Mouse (Mus musculus) right cerebral cortex, postnatal 14 days (tissue): ENCODE measurements around the gene Slc6a6.

Experiments
- DNase-seq: peaks from one replicate; pipeline ENCODE4 v3.0.0; 2022

Slc6a6 gene

DNA sequence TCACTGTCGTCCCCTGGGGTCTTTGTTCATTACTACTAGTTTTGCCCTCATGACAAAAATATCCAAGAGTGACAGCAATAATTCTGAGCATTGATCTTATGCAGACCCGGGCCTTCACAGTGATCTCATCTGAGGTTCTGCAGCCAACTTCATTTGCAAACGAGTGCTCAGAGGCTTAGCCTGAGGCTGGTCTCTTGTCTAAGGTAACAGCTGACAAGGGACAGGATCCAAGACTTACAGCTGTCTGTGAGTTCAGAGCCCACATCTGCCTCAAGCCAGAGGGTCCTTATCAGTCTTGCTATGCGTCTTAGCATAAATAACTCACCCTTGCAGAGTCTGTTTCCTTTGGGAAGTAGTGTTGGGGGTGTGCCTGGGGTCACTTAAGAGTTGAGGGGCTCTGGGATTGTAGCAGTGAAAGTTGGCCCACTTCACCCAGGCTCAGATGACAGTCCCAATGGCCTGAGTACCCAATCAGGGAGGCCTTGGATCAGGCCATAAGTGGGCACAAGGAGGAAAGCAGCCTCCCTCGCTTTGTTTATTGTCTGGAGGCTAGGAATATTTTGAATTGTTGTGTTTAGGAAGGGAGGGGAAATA, 9.0 kb upstream of the Slc6a6 start:
- no peak for DNase-seq

DNA sequence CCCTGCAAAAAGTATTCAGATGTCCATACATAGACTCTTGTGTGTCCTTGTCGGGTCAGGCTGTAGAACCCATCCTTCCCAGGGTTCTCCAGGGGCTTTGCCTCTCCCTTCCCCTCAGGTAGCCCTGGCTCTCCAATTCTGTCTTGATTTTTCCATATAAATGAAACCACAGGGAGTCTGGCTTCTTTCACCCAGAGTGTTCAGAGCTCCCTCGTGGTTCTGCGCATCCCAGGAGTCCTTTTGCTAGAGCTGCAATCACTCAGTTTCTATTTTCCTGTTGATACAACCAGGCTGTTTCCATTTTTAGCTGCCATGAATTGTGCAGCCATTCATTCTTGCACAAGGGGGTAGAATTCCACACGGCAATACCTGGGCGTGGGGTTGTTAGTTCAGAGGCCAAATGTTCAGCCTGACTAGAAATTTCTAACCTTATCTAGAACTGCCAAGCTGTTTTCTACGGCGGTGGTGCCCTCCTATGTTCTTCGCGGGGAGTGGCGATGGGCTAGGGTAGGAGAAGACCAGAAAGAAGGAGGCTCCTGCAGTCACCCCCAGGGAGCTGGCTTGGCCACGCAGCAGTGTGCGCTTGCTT, 5.3 kb upstream of the Slc6a6 start:
- no peak for DNase-seq

DNA sequence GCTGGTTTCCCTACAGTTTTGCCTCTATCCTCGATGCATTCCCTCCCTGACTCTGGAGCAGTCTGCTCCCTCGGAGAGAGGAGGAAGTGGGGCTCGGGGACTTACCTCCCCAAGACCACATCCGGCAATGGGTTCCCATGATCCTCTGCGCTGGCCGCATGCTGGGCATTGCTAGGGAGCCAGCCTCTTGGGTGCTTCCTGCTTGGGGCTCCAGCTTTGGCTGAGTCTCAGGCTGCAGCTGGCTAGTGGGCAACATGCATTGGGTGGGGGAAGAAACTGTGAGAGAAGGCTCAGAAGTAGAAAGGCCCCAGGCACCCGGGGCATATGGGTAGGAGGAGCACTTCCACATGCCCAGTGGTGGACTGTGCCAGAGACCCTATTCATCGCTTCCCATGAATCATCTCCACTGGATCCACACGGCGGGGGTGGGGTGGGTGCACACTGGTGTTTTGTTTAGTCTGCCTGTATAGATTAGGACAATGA, 4.7 kb upstream of the Slc6a6 start:
- peak; percentile 54 for DNase-seq

DNA sequence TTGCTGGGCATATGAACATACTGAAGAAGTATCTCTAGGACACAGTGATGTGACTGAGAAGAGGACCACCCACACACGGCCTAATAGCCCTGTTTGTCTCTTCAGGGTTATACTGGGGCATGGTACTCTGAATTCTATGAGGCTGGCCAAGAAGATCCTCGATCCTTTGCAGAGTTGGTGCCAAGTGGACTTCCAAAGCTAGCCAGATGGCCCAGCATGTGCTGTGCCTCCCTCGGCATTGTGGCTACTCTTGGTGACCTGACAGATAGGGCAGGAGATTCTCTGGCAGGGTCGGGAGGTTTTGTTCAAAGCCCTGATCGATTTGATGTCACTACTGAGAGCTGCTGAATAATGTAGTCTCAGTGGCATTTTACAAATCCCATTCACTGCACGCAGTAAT, 4.1 kb upstream of the Slc6a6 start:
- no peak for DNase-seq

DNA sequence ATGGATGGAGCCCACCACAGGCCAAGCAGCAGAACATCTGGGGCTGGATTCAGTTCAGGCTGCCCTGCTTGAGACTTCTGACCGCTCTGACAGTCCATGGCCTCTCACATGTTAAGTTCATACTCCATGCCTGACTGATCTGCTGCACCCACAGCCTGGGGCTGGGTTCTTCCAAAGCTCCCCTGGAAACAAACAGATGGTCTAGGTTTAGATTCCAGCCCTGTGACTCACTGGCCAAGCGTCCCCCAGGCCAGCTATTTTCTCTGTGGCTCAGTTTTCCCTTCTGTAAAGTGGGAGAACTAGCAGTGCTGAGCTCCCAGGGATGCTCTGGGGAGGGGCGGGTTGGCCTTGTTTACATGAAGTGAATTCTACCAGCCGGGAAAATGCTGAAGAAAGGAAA, 2.0 kb upstream of the Slc6a6 start:
- no peak for DNase-seq

DNA sequence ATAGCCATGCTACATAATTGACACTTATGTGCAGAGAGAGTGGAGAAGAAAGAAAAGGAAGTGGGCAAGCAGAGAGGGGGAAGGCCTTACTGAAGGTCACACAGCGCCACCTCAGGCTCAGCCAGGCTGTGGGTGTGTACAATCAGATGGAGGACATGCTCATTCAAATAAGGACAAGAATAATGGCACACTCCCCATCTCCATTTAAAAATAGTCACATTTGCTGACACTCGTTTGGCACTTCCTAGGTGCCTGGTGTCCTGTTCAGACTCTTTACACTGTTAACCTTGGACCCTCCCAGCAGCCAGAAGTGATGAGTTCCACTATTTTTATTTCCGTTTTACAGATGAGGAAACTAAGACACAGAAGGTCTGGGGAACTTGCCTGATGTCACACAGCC, 732 bp upstream of the Slc6a6 start:
- DNase-seq, result no peak

DNA sequence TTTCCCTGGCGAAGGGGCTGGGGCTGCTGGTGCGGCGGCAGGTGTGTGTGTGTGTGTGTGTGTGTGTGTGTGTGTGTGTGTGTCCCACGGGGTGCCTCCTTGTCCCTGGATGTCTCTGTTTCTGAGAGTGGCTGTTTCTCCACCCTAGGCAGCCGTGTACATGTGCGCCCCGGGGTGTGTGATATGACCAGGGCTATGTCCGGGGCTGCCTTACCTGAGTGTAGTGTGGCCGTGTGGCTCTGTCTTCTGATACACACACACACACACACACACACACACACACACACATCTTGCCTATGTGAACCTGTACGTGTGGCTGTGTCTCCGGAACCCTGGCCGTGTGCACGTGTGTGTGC, 599 bp downstream of the Slc6a6 start:
- DNase-seq, result peak; percentile 44

DNA sequence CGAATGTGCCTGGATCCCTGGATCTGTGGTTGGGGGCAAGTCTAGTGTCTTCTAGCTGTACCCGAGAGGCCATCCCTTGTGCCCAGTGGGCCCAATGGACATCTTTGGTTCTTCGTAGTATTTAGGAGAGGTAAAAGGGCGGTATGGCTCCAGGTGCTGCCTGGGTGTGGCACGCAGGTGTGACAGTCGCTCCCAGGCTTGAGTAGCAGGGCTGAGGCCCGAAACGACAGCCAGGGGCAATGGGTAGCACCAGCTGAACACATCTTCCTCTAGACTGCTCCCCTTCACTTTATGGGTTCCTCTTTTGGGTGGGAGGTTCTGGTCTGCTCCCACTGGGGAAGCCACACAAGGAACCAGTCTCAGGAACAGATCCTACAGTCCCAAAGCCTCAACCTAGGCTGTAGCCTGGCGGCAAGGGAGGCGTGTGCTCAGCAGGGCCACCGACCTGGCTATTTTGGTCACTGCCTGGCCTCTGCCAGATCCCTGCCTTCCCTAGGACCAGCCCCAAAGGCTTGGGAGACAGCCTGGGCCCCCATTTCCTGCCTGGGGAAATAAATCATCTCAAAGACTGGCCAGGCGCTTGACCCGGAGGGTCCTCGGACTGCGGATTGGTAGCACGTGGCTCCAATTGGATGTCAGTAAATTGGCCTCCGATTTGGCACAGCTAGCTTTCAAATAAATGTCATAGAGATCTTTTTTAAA, 1.1 kb downstream of the Slc6a6 start:
- DNase-seq, result peak; percentile 24

DNA sequence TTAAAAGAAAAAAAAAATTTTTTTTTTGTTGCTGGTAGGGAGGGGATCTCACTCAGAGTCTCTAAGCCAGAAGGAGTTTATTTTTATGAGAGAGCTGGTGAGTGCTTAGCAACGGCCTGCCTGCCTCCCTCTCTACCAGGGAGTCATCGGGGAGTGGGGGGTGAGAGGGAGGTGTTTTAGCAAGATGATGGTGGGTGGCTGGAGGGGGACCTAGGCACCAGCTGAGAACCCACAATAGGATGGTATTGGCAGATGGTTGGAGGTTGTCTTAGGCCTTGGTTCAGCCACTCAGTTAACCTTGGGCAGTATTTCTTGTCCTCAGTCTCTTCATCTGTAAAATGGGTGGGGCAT, 1.7 kb downstream of the Slc6a6 start:
- DNase-seq, result peak; percentile 54

DNA sequence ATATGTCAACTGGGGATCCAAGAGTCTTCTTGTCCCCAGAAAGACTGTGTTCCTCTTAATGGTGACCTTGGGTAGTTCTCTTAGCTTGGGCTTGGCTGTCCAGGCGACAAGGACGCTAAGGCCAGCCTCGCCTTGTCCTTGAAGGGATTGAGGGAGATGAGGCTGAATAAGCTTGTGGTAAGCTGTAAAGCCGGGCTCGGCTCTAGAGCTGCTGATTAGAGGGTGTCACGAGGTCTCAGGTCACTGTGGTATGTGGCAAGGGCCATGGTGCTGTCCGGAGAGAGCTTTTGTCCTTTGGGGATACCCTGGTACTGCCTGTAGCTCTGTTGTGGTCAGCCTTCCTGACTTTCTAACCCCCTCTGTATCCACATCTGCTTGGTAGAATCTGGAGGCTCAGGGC, 2.0 kb downstream of the Slc6a6 start:
- no peak for DNase-seq

DNA sequence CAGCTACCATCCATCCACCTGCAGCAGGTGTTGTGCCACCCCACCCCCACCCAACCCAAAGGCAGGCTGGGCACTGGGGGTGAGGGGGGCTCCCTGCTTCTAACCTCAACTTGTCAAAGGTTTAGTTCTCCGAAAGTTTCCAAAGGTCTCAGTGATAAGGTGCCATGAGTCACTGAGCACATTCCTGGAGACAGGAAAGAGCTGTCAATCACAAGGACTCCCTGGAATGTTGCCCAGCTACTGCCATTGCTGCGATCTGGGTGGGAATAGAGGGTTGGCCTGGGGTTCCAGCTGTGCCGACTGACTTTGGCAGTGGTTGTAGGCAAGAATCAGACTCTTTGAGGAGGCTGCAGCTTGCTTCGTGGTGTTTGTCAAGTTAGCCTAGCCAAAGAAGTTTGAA, 2.7 kb downstream of the Slc6a6 start:
- DNase-seq, result no peak

DNA sequence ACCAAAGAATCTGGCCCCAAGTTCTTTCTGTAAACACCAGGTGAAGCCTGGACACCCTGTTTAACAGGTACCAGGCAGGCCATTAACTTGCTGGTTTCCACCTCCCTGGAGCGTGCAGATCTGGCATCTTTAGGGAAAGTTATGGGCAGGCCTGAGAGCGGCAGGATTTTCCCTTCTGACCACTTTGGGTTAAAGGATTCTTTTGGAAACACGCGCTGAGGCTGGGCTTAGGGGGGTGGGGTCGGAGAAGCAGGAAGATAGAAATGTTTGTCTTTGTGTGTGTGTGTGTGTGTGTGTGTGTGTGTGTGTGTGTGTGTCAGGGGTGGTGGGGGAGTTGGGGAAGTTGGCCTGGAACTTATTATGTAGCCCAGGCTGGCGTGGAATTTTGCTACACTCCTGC, 4.2 kb downstream of the Slc6a6 start:
- DNase-seq, result no peak

DNA sequence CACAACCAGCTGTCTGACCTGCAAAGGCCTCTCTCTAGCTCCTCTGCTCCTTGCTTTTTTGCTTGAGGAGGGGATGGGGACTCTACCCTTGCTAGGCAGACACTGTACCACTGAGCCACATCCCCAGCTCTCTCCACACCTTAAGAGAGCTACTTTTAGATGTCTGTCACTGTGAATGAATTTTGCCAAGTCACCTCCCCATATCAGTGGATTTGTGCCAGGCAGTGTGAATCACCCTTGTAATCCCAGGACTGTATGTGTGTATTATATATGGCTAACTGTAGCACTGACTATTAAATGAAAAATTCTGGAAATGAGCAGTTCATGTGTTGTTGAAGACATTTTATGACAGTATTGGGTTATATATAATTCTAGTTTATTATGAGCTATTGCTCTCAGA, 5.4 kb downstream of the Slc6a6 start:
- DNase-seq, result no peak

DNA sequence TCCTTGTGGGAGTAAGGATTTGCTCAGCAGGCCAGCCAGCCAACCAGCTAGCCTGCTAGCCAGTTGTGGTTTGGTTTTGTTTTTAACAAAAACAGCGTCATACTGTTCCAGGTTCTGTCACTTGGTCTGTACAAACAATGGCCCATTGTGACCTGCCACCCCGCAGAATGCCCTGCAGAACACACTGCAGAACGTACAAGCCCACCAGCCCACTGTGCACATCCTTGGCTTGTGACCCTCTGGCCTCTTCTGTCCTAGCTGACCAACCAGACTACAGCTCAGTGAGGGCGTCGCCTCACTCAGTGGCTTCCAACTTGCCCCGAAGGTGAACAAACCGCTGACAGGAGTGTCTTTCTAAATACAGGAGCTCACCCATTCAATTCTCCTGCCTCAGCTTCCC, 6.4 kb downstream of the Slc6a6 start:
- DNase-seq, result no peak

DNA sequence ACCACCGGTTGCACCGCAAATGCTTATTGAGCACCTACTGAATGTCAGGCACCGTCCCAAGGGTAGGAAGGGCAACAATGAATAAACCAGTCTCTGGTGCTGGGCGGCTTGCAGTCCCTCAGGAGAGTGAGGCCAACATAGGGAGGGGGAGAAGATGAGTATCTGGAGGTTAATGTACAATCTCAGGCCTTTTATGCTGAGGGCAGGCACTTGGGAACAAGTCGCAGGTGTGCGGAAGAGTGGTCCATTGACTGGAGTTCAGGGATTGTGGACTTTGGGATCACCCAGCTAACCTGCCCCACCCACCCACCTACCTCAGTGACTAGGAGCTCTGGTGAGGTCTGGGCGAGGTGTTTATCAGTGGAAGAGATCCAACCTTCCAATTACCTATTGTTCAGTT, 6.8 kb downstream of the Slc6a6 start:
- no peak for DNase-seq

DNA sequence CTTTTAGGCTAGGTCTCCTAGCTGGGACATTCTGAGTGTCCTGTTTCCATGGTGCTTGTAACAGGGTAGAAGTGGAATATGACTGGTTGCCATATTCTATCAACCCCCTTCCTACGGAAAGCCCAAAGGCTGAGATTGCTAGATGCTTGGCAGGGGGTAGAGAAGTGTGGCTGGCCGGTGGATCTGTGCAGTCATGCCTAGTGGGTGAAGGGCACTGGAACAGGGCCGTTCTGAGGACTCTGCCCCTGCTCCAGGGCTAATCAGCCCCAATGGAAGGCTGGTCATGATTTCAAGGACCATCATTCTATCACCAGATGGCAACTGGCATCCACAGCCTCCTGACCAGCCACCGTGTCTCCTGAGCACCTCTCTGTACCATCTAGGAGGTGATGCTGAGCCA, 7.7 kb downstream of the Slc6a6 start:
- no peak for DNase-seq

DNA sequence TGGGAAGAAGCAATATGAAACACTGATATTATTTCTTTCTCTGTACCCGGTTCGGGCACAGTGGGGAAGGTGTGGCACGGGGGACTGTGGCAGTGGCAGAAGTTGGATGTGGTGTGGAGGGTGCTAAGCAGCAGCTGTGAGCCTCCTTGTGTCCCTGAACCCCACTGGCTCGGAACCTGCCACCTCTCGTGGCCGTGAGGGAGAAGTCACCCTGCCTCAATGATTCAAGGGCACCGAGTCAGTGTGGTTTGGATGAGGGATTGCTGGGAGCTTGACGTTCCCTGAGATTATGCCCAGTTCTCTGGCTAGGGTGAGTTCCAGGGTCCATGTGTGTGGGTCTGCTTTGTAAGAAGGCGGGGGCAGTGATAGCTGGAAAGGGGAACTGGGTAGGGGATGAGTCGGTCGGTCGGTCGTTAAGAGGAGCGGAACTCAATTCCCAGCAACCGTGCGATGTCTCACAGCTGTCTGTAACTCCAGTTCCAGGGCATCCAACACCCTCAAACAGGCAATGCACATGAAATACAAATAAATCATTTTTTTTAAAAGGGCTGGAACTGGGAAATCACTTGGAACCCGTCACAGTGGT, 9.5 kb downstream of the Slc6a6 start:
- no peak for DNase-seq

DNA sequence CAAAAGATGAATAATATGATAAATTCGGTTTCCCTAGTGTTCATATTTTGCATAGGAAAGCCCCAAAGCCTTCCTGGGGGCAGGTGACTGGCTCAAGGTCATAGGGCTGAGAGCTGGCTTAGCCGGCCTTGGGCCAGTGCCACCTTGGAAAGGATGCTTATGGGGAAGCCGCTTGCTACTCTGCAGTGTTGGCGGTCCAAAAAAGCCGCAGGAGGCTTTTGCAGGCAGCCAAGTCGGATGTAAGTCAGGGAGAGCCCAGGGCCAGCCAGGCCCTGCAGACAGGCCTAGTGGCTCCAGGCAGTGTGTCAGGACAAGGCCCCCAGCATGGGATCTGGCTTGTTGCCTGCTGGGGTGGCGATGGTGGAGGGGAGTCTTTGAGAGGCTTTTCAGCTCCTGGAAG, 10.8 kb downstream of the Slc6a6 start:
- no peak for DNase-seq

DNA sequence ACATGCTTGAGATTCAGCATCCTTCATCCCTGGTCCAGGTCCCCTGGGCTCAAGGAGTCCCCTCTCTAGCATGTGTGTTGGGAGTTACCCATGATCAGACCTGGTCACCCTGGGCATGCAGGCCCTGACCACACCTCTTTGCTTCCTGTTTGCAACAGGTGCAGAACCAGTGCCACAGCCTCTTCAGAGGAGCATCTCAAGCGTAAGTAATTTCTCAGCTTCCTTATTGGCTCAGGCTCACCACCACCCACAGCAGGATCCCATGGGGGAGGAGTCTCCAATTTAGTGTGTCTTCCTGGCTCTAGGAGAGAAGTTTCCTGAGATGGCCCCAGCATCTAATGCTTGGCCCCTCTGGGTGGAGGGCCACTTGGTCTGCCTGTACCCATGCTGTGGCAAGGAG, 15.0 kb downstream of the Slc6a6 start:
- no peak for DNase-seq

DNA sequence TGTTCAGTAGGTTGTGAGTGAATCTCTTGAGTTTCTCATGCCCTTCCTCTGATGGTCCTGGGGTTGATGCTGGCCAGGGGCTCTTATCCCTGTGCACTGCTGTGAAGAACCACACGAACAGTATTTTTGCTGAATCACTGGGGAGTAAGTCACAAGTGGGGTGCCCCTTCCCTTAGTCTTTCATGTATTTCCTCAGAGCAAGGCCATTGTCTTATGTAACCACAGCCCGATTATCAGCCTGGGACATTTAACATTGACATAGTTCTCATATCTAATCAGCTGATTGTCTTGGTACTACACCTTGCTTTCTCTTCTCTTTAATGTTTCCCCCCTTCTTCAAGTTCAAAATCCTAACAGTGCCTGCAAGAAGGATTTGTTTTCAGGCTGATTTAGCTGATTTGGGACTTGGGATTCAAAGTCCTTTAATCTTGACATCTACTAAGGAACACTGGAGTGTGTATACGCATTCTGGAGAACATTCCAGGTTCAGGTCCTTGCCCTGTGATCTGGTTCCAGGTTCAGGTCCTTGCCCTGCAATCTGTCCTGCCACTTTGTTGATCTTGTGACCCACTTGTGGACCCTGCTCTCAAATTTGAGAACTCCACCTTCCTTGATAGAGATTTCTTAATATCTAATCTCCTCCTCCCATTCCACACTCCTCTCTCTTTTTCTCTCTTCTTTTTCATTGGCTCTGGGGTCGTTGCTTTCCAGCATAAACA, 15.8 kb downstream of the Slc6a6 start:
- DNase-seq, result no peak

DNA sequence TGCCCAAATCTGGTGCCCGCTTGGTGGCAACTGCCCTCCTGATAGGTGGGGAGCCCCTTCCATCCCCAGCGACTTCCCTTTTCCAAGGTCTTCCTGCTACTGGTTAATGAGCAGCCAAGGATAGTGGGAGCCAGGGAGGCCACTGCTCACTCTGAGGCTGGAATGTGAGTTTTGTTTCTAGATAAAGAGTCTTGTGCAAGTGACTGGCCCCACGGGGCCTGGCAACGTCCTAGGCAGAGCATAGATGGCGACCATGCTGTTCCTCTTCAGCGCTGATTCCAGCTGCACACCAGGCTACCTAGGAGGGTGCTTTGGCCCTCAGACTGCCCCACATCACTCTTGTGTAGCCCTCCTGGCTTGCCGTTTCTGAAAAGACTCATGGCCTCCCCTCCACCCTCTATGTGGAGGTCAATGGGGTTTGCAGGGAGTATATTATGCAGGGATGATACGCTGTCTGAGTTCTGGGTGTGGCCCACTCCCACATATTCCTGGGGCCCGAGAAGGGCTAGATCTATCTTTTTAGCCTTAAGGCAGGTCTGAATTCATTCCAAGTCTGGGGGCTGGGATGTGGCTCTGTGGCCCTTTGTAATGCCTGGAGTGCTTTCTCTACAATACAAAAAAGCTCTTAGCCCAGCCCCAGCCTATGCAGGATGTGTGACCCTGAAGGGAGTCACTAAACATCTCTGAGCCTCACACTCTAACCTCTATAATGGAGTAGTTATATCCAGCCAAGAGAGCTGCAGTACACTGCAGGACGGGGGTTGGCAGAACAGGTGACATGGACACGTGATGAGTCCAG, 17.2 kb downstream of the Slc6a6 start:
- DNase-seq, result no peak

DNA sequence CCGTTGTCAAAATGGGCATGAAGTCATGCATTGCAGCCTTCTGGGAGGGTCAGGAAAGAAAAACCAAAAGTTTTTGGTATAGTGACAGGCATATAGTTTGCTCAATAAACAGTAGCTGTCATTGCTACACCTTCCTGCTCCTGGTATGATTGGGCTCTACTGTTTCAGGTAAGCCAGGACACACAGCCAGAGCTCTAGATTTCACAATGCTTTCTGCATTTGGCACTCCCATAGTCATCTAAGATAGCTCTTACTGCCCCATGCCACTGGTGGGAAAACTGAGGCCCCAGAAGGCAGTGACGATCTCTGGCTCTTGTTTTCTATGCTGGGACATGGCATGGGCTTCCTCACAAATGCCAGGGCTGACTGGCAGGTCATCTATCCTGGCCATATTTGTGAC, 19.6 kb downstream of the Slc6a6 start:
- no peak for DNase-seq

DNA sequence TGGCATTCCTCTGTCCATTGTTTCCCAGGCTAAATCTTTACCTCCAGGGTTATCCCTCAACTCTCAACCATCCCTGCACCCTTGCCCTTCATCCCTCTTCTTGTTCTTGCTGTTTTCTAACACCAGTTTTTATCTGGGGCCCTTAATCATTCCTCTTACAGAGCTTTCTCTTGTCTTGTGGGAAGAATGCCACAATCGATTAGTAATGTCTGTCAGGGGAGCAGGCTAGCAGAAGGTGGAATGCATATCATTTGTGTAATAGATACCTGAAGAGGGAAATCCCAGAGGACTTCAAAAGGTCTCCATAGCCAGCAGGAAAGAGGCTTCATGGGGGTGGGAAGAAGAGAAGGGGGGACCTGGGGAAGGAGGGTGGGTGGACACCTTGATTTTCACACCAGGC, 20.6 kb downstream of the Slc6a6 start:
- DNase-seq, result no peak
